Mouse (Mus musculus): ENCODE results near the gene Dmrtc1a.
"Not testable (repeated sequence)": the region's sequence is repeated elsewhere in the genome, so short reads cannot be mapped to it uniquely, and the experiment has no call there.

Dmrtc1a gene

GRCm38 (mm10) chrX:102908587-102908986, at the start of gene Dmrtc1a, which contains the start of gene 1700011M02Rik:
Dmrtc1a (minus strand) TSS chrX:102908687.
1700011M02Rik (plus strand) TSS chrX:102908905.
- in situ Hi-C loops (cut with MseI, MboI), result loop anchor here in 1 of 2 experiments (10.0 kb wide), 1 partner anchor 204 kb away; the partner anchor contains the start of genes Dmrtc1b and Gm9112

- in situ Hi-C loops (cut with MseI, MboI), result not testable (repeated sequence)
Observed at GRCm38 (mm10) chrX:102950136-102950535, 41.6 kb upstream of the Dmrtc1a start.

GRCm38 (mm10) chrX:102936743-102937142, 28.3 kb upstream of the Dmrtc1a start:
- in situ Hi-C loops (cut with MseI, MboI), result no loop called here

- in situ Hi-C loops (cut with MseI, MboI), result no loop called here
Observed at GRCm38 (mm10) chrX:102934395-102934764, 25.9 kb upstream of the Dmrtc1a start.

- in situ Hi-C loops (cut with MseI, MboI), result no loop called here
Observed at GRCm38 (mm10) chrX:102933571-102934394, 25.3 kb upstream of the Dmrtc1a start.

- in situ Hi-C loops (cut with MseI, MboI), result no loop called here
Observed at GRCm38 (mm10) chrX:102932992-102933570, 24.6 kb upstream of the Dmrtc1a start.

GRCm38 (mm10) chrX:102928072-102928471, 19.6 kb upstream of the Dmrtc1a start, which contains the start of gene 1700018G05Rik:
1700018G05Rik (plus strand) TSS chrX:102928372.
- in situ Hi-C loops (cut with MseI, MboI), result not testable (repeated sequence)

GRCm38 (mm10) chrX:102926707-102927106, 18.2 kb upstream of the Dmrtc1a start:
- in situ Hi-C loops (cut with MseI, MboI), result not testable (repeated sequence)

GRCm38 (mm10) chrX:102914823-102915222, 6.3 kb upstream of the Dmrtc1a start:
- in situ Hi-C loops (cut with MseI, MboI), result not testable (repeated sequence)

- in situ Hi-C loops (cut with MseI, MboI), result no loop called here
Observed at GRCm38 (mm10) chrX:102867871-102868270, 40.6 kb downstream of the Dmrtc1a start, which contains the start of gene 1700031F05Rik. 1700031F05Rik (minus strand) TSS chrX:102867971.

- in situ Hi-C loops (cut with MseI, MboI), result not testable (repeated sequence)
Observed at GRCm38 (mm10) chrX:102854516-102854915, 54.0 kb downstream of the Dmrtc1a start, which contains the start of gene Dmrtc1c2. Dmrtc1c2 (minus strand) TSS chrX:102854616.
